Mouse (Mus musculus) ES-E14 (cell line): ENCODE measurements around the gene Ssc5d.

Experiments used
- CHD2 ChIP-seq: IDR thresholded peaks from 2 replicates; pipeline ENCODE4 v1.6.1; 2014; ENCODE audit warnings: mild to moderate bottlenecking, low read depth, low read length, inconsistent platforms
- MAFK ChIP-seq: IDR thresholded peaks from 2 replicates; pipeline ENCODE4 v1.6.1; 2014; ENCODE audit warnings: mild to moderate bottlenecking, low read depth, low read length, inconsistent platforms; ENCODE audit not compliant: insufficient read depth
- ZNF384 ChIP-seq: IDR thresholded peaks from 2 replicates; pipeline ENCODE4 v1.6.1; 2012; ENCODE audit warnings: low read depth, low read length, inconsistent platforms

GRCm38 (mm10) chr7:4957361-4957760 is 31.8 kb downstream of the Ssc5d start:
- TF ChIP-seq ZNF384 = no peak
- TF ChIP-seq MAFK = no peak
- TF ChIP-seq CHD2 = no peak
